Mouse (Mus musculus): ENCODE results near the gene Ampd3. TPM values are rescaled to one million over a fixed set of nuclear protein-coding genes. Genes with fewer than 3 reads are reported as not detected.

Gene Ampd3
- 5.8 and 7.9 TPM in 2 replicates for polyA plus RNA-seq (2014; fragmentation: Nextera tagmentation; extraction: Ambion mirVana)

DNA sequence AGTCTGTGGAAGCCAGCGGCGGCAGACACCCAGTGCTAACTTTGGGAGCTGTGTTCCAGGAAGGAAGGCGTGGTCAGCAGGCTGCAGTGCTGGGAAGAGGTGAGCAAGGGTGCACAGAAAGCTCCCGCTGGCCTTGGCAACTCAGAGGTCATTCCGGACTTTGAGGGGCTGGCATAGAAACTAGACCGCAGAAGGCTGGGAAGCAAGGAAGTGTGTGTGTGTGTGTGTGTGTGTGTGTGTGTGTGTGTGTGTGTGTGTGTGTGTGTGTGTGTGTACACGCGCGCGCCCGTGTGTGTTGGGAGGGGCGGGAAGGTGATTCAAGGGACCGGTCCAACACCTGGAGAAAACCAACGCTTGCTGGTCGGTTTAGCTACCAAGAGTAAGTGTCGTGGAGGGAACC is at the start of gene Ampd3:
Ampd3 (plus strand) TSS at position 206 of the 400 bp plus-strand sequence.
- peak within 1 kb of the TSS; percentile 86 for H3K9ac ChIP-seq (ENCODE audit: low read length)
- 16% methylated on average over 16 of the region's 16 CpGs for WGBS
- H3K4me2 ChIP-seq (ENCODE audit: low read length) = peak within 1 kb of the TSS; percentile 96
- no peaks in the 10 kb centered on the region; the same call in 1 of the 2 replicates for H3K27me3 ChIP-seq (ENCODE audit: control insufficient read depth, insufficient read depth, low read length)
- H3K36me3 ChIP-seq (ENCODE audit: control insufficient read depth, insufficient read depth, low read length) = no peaks in the 10 kb centered on the region
- H3K4me1 ChIP-seq (ENCODE audit: control insufficient read depth in 2 of 2, insufficient read depth in 2 of 2, low read length in 2 of 2) = peaks cover 12 to 26% of the 10 kb centered on the region in 2 experiments
- H3K9me3 ChIP-seq (ENCODE audit: control insufficient read depth, low read length) = no peaks in the 10 kb centered on the region
- H3K27ac ChIP-seq (replicated peaks in 1 of 2; ENCODE audit: control insufficient read depth in 1 of 2, insufficient read depth in 1 of 2, low read depth in 2 of 2, low read length in 2 of 2) = no peak within 1 kb of the TSS; a peak in 2 of 4 replicates
- peak within 1 kb of the TSS; percentile 61 to 71 for H3K4me3 ChIP-seq (ENCODE audit: control insufficient read depth in 1 of 2, insufficient read depth in 1 of 2, low read depth in 1 of 2, low read length in 2 of 2)
- ATAC-seq (ENCODE audit: insufficient number of reproducible peaks, insufficient read depth, low FRiP score, low read depth) = no peak; the same call in 1 of the 2 replicates

DNA sequence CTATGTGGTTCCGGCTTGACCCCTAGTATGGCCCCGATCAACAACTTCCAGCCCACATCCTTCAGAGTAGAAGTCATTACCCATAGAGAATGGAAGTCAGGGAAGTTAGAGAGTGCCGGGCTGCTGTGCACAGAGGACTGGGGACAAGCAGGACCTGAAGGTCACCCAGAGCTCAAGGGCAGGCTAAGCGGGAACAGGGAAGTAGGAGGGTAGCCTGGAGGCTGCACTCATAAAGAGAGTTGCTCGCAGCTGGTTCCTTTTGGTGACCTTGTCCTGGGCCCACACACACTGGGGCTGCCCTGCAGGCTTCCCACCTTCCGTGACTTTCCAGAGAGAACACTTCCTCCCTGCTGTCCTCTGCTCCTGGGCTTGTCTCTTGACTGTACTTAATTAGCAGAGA is 49.5 kb upstream of the Ampd3 start:
- WGBS = 60% methylated on average over 6 of the region's 6 CpGs
- no peak; the same call in 1 of the 2 replicates for ATAC-seq (ENCODE audit: insufficient number of reproducible peaks, insufficient read depth, low FRiP score, low read depth)
- H3K27me3 ChIP-seq (ENCODE audit: control insufficient read depth, insufficient read depth, low read length) = no peaks in the 10 kb centered on the region
- no peaks in the 10 kb centered on the region for H3K36me3 ChIP-seq (ENCODE audit: control insufficient read depth, insufficient read depth, low read length)
- H3K4me1 ChIP-seq (ENCODE audit: control insufficient read depth in 2 of 2, insufficient read depth in 2 of 2, low read length in 2 of 2) = no peaks in the 10 kb centered on the region
- H3K4me2 ChIP-seq (ENCODE audit: low read length) = no peak overlapping the region
- H3K4me3 ChIP-seq (ENCODE audit: control insufficient read depth in 1 of 2, insufficient read depth in 1 of 2, low read depth in 1 of 2, low read length in 2 of 2) = no peak overlapping the region
- no peak overlapping the region for H3K27ac ChIP-seq (replicated peaks in 1 of 2; ENCODE audit: control insufficient read depth in 1 of 2, insufficient read depth in 1 of 2, low read depth in 2 of 2, low read length in 2 of 2)
- H3K9ac ChIP-seq (ENCODE audit: low read length) = no peak overlapping the region; the same call in 1 of the 2 replicates
- no peaks in the 10 kb centered on the region for H3K9me3 ChIP-seq (ENCODE audit: control insufficient read depth, low read length)

DNA sequence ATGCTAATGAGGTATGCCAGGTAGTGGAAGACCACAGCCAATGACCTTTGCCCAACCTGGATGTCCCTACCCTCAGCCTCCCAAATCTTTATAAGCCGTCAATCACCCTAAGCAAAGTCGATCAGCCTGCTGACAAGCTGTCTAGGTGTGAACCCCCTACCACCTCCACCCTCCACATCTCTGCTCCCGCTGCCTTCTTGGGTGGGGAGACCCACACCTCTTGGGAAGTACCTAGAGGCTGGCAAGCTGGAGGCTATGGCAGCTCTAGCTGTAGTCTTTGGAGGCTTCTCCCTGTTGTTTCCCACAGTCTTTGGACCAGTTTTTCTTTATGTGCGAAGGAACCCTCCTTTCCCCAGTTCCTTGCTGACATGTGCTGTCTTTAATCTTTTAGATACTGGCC is 48.1 kb upstream of the Ampd3 start:
- ATAC-seq (ENCODE audit: insufficient number of reproducible peaks, insufficient read depth, low FRiP score, low read depth) = no peak
- Histone ChIP-seq H3K27ac (replicated peaks in 1 of 2; ENCODE audit: control insufficient read depth in 1 of 2, insufficient read depth in 1 of 2, low read depth in 2 of 2, low read length in 2 of 2) (no peak overlapping the region), H3K4me2 (ENCODE audit: low read length) (no peak overlapping the region), H3K9ac (ENCODE audit: low read length) (no peak overlapping the region), H3K36me3 (ENCODE audit: control insufficient read depth, insufficient read depth, low read length) (no peaks in the 10 kb centered on the region), H3K9me3 (ENCODE audit: control insufficient read depth, low read length) (no peaks in the 10 kb centered on the region), H3K4me3 (ENCODE audit: control insufficient read depth in 1 of 2, insufficient read depth in 1 of 2, low read depth in 1 of 2, low read length in 2 of 2) (no peak overlapping the region), H3K4me1 (ENCODE audit: control insufficient read depth in 2 of 2, insufficient read depth in 2 of 2, low read length in 2 of 2) (no peaks in the 10 kb centered on the region), H3K27me3 (ENCODE audit: control insufficient read depth, insufficient read depth, low read length) (no peaks in the 10 kb centered on the region)
- WGBS = 65% methylated on average over 4 of the region's 4 CpGs

- H3K27me3 ChIP-seq (ENCODE audit: control insufficient read depth, insufficient read depth, low read length) = no peaks in the 10 kb centered on the region
- 69% methylated on average over 4 of the region's 4 CpGs for WGBS
- no peaks in the 10 kb centered on the region for H3K4me1 ChIP-seq (ENCODE audit: control insufficient read depth in 2 of 2, insufficient read depth in 2 of 2, low read length in 2 of 2)
- no peak overlapping the region for H3K9ac ChIP-seq (ENCODE audit: low read length)
- H3K9me3 ChIP-seq (ENCODE audit: control insufficient read depth, low read length) = no peaks in the 10 kb centered on the region
- no peaks in the 10 kb centered on the region for H3K36me3 ChIP-seq (ENCODE audit: control insufficient read depth, insufficient read depth, low read length)
- ATAC-seq (ENCODE audit: insufficient number of reproducible peaks, insufficient read depth, low FRiP score, low read depth) = no peak
- no peak overlapping the region for H3K27ac ChIP-seq (replicated peaks in 1 of 2; ENCODE audit: control insufficient read depth in 1 of 2, insufficient read depth in 1 of 2, low read depth in 2 of 2, low read length in 2 of 2)
- H3K4me3 ChIP-seq (ENCODE audit: control insufficient read depth in 1 of 2, insufficient read depth in 1 of 2, low read depth in 1 of 2, low read length in 2 of 2) = no peak overlapping the region
- no peak overlapping the region for H3K4me2 ChIP-seq (ENCODE audit: low read length)
Measured at GRCm38 (mm10) chr7:110722183-110722582, 45.8 kb upstream of the Ampd3 start.

GRCm38 (mm10) chr7:110727049-110727448 is 41.0 kb upstream of the Ampd3 start:
- no peak overlapping the region for H3K4me2 ChIP-seq (ENCODE audit: low read length)
- H3K4me1 ChIP-seq (ENCODE audit: control insufficient read depth in 2 of 2, insufficient read depth in 2 of 2, low read length in 2 of 2) = peaks cover 0 to 2% of the 10 kb centered on the region in 2 experiments; a peak in 1 of 4 replicates
- H3K27me3 ChIP-seq (ENCODE audit: control insufficient read depth, insufficient read depth, low read length) = no peaks in the 10 kb centered on the region
- H3K36me3 ChIP-seq (ENCODE audit: control insufficient read depth, insufficient read depth, low read length) = no peaks in the 10 kb centered on the region
- H3K27ac ChIP-seq (replicated peaks in 1 of 2; ENCODE audit: control insufficient read depth in 1 of 2, insufficient read depth in 1 of 2, low read depth in 2 of 2, low read length in 2 of 2) = no peak overlapping the region
- H3K9ac ChIP-seq (ENCODE audit: low read length) = no peak overlapping the region
- no peak overlapping the region for H3K4me3 ChIP-seq (ENCODE audit: control insufficient read depth in 1 of 2, insufficient read depth in 1 of 2, low read depth in 1 of 2, low read length in 2 of 2)
- no peak for ATAC-seq (ENCODE audit: insufficient number of reproducible peaks, insufficient read depth, low FRiP score, low read depth)
- 27% methylated on average over 2 of the region's 2 CpGs for WGBS
- no peaks in the 10 kb centered on the region for H3K9me3 ChIP-seq (ENCODE audit: control insufficient read depth, low read length)

- 48% methylated on average over 3 of the region's 3 CpGs for WGBS
- Histone ChIP-seq H3K36me3 (ENCODE audit: control insufficient read depth, insufficient read depth, low read length) (no peaks in the 10 kb centered on the region), H3K4me1 (ENCODE audit: control insufficient read depth in 2 of 2, insufficient read depth in 2 of 2, low read length in 2 of 2) (peaks cover 0 to 2% of the 10 kb centered on the region in 2 experiments; a peak in 1 of 4 replicates), H3K4me3 (ENCODE audit: control insufficient read depth in 1 of 2, insufficient read depth in 1 of 2, low read depth in 1 of 2, low read length in 2 of 2) (no peak overlapping the region), H3K27ac (replicated peaks in 1 of 2; ENCODE audit: control insufficient read depth in 1 of 2, insufficient read depth in 1 of 2, low read depth in 2 of 2, low read length in 2 of 2) (no peak overlapping the region), H3K4me2 (ENCODE audit: low read length) (no peak overlapping the region), H3K9ac (ENCODE audit: low read length) (no peak overlapping the region), H3K27me3 (ENCODE audit: control insufficient read depth, insufficient read depth, low read length) (no peaks in the 10 kb centered on the region), H3K9me3 (ENCODE audit: control insufficient read depth, low read length) (no peaks in the 10 kb centered on the region)
- no peak for ATAC-seq (ENCODE audit: insufficient number of reproducible peaks, insufficient read depth, low FRiP score, low read depth)
Measured at GRCm38 (mm10) chr7:110728876-110729275, 39.1 kb upstream of the Ampd3 start.

GRCm38 (mm10) chr7:110729295-110729694 is 38.7 kb upstream of the Ampd3 start:
- no peaks in the 10 kb centered on the region for H3K36me3 ChIP-seq (ENCODE audit: control insufficient read depth, insufficient read depth, low read length)
- no peak for ATAC-seq (ENCODE audit: insufficient number of reproducible peaks, insufficient read depth, low FRiP score, low read depth)
- WGBS = 74% methylated on average over 6 of the region's 6 CpGs

More at GRCm38 (mm10) chr7:110729295-110729694, 38.7 kb upstream of the Ampd3 start:
- Histone ChIP-seq H3K27ac (replicated peaks in 1 of 2; ENCODE audit: control insufficient read depth in 1 of 2, insufficient read depth in 1 of 2, low read depth in 2 of 2, low read length in 2 of 2) (no peak overlapping the region), H3K27me3 (ENCODE audit: control insufficient read depth, insufficient read depth, low read length) (no peaks in the 10 kb centered on the region), H3K4me2 (ENCODE audit: low read length) (no peak overlapping the region), H3K4me1 (ENCODE audit: control insufficient read depth in 2 of 2, insufficient read depth in 2 of 2, low read length in 2 of 2) (peaks cover 0 to 2% of the 10 kb centered on the region in 2 experiments; a peak in 1 of 4 replicates), H3K4me3 (ENCODE audit: control insufficient read depth in 1 of 2, insufficient read depth in 1 of 2, low read depth in 1 of 2, low read length in 2 of 2) (no peak overlapping the region), H3K9me3 (ENCODE audit: control insufficient read depth, low read length) (no peaks in the 10 kb centered on the region), H3K9ac (ENCODE audit: low read length) (no peak overlapping the region)

All from heart, embryonic 14.5 days (tissue).